Mouse (Mus musculus): Measurements from ENCODE around the gene Nbeal1.

GRCm38 (mm10) chr1:60236261-60236660 is 55.9 kb downstream of the Nbeal1 start:
- TF ChIP-seq CTCF (IDR thresholded peaks at IDR 0.05; ENCODE audit: control insufficient read depth, insufficient read depth, insufficient read length) (no peak), MYOG (IDR thresholded peaks at IDR 0.05; ENCODE audit: control insufficient read depth, extremely low read depth, insufficient read length) (no peak), MAX (IDR thresholded peaks at IDR 0.05) (no peak), MYOD1 (IDR thresholded peaks at IDR 0.05; ENCODE audit: control insufficient read depth, insufficient read length, low read depth) (no peak), CEBPB (IDR thresholded peaks at IDR 0.05; ENCODE audit: low read depth) (no peak), FOSL1 (IDR thresholded peaks at IDR 0.05; ENCODE audit: insufficient read depth, low read length, poor library complexity, severe bottlenecking) (no peak)
